Mouse (Mus musculus) naive thymus-derived CD4-positive, alpha-beta T cell, adult 2 months (primary cell): ENCODE measurements around the gene Htra1.

ENCODE experiments used
- DNase-seq: peaks from one replicate; pipeline ENCODE4 v3.0.0-alpha.2; 2011; ENCODE audit warnings: low read depth

Htra1 gene

GRCm38 (mm10) chr7:130935421-130935792, 504 bp upstream of the Htra1 start:
- DNase-seq, result no peak

- no peak for DNase-seq
Measured at GRCm38 (mm10) chr7:130936472-130936951, 601 bp downstream of the Htra1 start.

GRCm38 (mm10) chr7:130937266-130937841, 1.4 kb downstream of the Htra1 start:
- no peak for DNase-seq

GRCm38 (mm10) chr7:130938005-130938404, 2.1 kb downstream of the Htra1 start:
- DNase-seq, result no peak

GRCm38 (mm10) chr7:130938896-130939295, 3.0 kb downstream of the Htra1 start:
- no peak for DNase-seq

- no peak for DNase-seq
Measured at GRCm38 (mm10) chr7:130940733-130941132, 4.8 kb downstream of the Htra1 start.

- DNase-seq, result no peak
Measured at GRCm38 (mm10) chr7:130943280-130943895, 7.5 kb downstream of the Htra1 start.

GRCm38 (mm10) chr7:130944766-130945475, 9.0 kb downstream of the Htra1 start:
- DNase-seq, result no peak

GRCm38 (mm10) chr7:130945730-130946129, 9.8 kb downstream of the Htra1 start:
- no peak for DNase-seq

- no peak for DNase-seq
Measured at GRCm38 (mm10) chr7:130946303-130946702, 10.4 kb downstream of the Htra1 start.

GRCm38 (mm10) chr7:130948563-130949208, 12.8 kb downstream of the Htra1 start:
- DNase-seq, result no peak

- no peak for DNase-seq
Measured at GRCm38 (mm10) chr7:130949331-130949751, 13.4 kb downstream of the Htra1 start.

GRCm38 (mm10) chr7:130950482-130950881, 14.6 kb downstream of the Htra1 start:
- DNase-seq, result no peak

GRCm38 (mm10) chr7:130951004-130951403, 15.1 kb downstream of the Htra1 start:
- DNase-seq, result no peak

- DNase-seq, result no peak
Measured at GRCm38 (mm10) chr7:130953376-130953775, 17.5 kb downstream of the Htra1 start.

GRCm38 (mm10) chr7:130954177-130954601, 18.3 kb downstream of the Htra1 start:
- no peak for DNase-seq

GRCm38 (mm10) chr7:130958551-130958950, 22.6 kb downstream of the Htra1 start:
- DNase-seq, result no peak

- no peak for DNase-seq
Measured at GRCm38 (mm10) chr7:130959868-130960267, 24.0 kb downstream of the Htra1 start.

GRCm38 (mm10) chr7:130961429-130961828, 25.5 kb downstream of the Htra1 start:
- DNase-seq, result no peak

GRCm38 (mm10) chr7:130964686-130965085, 28.8 kb downstream of the Htra1 start:
- DNase-seq, result no peak

GRCm38 (mm10) chr7:130965396-130965795, 29.5 kb downstream of the Htra1 start:
- DNase-seq, result no peak

GRCm38 (mm10) chr7:130965909-130966365, 30.0 kb downstream of the Htra1 start:
- no peak for DNase-seq

- DNase-seq, result no peak
Measured at GRCm38 (mm10) chr7:130966451-130966850, 30.5 kb downstream of the Htra1 start.
